Mouse (Mus musculus): ENCODE data around the gene Prrg1. TPM values are rescaled to one million over a fixed set of nuclear protein-coding genes. Genes with fewer than 3 reads are reported as not detected.

Gene Prrg1
- total RNA-seq (2023), result 7.5 TPM

DNA sequence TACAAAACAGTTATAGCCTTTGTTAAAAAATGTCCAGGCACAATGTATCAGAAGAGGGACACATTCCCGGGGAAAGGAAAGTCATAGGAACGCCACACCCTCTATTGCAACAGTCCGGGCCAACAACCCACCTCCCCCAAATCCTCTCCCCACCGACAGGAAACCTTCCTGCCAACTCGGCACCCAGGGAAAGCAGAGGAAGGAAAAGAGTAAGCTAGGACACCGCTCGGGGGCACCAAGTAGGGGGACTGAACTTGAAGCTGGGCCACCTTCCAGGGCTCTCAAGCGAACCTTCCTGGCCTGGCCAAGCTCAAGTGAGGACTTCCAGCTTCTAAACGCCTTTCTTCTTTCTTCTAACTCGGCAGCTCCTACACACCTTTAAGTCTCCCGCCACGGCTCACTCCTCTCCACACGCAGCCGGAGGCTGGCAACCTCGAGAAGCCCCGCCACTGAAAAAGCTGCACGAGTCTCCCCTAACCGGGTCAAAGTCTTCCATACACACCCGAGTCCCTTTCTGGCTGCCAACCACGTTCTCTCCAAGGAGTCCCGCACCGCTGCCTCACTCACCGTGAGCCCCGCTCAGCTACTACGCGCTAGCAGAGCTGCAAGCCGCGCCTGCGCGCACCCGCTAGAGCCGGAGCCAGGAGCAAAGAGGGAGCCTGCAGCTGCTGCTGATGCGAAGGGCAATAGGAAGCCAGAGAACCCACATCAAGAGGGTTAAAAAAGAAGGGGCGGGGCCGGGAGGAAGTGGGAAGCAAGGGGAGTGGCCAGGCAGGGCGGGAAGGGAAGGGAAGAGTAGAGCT, at the start of gene Prrg1:
TSS of gene Prrg1 (minus strand) at position 695 of the 803 bp plus-strand sequence.

Other genes starting within 250 kb of the Prrg1 start
- not detected for gene 4930480E11Rik, start 214.3 kb downstream of the Prrg1 start, total RNA-seq (2023)
- not detected for gene Fam47c, start 153.9 kb upstream of the Prrg1 start, total RNA-seq (2023)

All from CD4-positive naive resting alpha-beta T cell, adult 76 days (primary cell).